Mouse (Mus musculus): ENCODE measurements around the gene Gm45785. TPM values are rescaled to one million over a fixed set of nuclear protein-coding genes. Genes with fewer than 3 reads are reported as not detected.

The Gm45785 gene
- polyA plus RNA-seq (2012; rRNA removed) = not detected in 2 replicates

- Histone ChIP-seq H3K4me1 (ENCODE audit: control insufficient read depth, insufficient read depth, low read length) (peaks cover 11% of the 10 kb centered on the region; the same call in 1 of the 2 replicates), H3K4me3 (ENCODE audit: insufficient read depth, low read depth, low read length) (peak within 1 kb of the TSS; percentile 89), H3K27me3 (replicated peaks; ENCODE audit: control insufficient read depth, insufficient read depth, low read length) (no peaks in the 10 kb centered on the region), H3K36me3 (ENCODE audit: control insufficient read depth, insufficient read depth, low read length) (no peaks in the 10 kb centered on the region), H3K27ac (ENCODE audit: insufficient read depth, low read depth, low read length) (peak within 1 kb of the TSS; percentile 81)
- under 1% methylated on average over 51 of the region's 51 CpGs for WGBS
- TF ChIP-seq CTCF (conservative IDR thresholded peaks at IDR 0.05; ENCODE audit: insufficient read depth, insufficient read length, low read depth, low read length) (no peak), POLR2A (IDR thresholded peaks at IDR 0.05; ENCODE audit: low read depth, low read length) (no peak)
- DNase-seq = peak; percentile 96
Measured at GRCm38 (mm10) chr7:140855860-140856784, at the start of gene Gm45785. Gene Gm45785 (minus strand): TSS chr7:140856331.

GRCm38 (mm10) chr7:140905642-140906081 lies 49.5 kb upstream of the Gm45785 start:
- Histone ChIP-seq H3K4me1 (ENCODE audit: control insufficient read depth, insufficient read depth, low read length) (peaks cover 2% of the 10 kb centered on the region; the same call in 1 of the 2 replicates), H3K36me3 (ENCODE audit: control insufficient read depth, insufficient read depth, low read length) (no peaks in the 10 kb centered on the region), H3K4me3 (ENCODE audit: insufficient read depth, low read depth, low read length) (peak overlapping the region; percentile 48; the same call in 1 of the 2 replicates), H3K27me3 (replicated peaks; ENCODE audit: control insufficient read depth, insufficient read depth, low read length) (no peaks in the 10 kb centered on the region), H3K27ac (ENCODE audit: insufficient read depth, low read depth, low read length) (peak overlapping the region; percentile 94)
- 68% methylated on average over 2 of the region's 2 CpGs for WGBS
- DNase-seq = peak; percentile 85
- TF ChIP-seq POLR2A (IDR thresholded peaks at IDR 0.05; ENCODE audit: low read depth, low read length) (no peak), CTCF (conservative IDR thresholded peaks at IDR 0.05; ENCODE audit: insufficient read depth, insufficient read length, low read depth, low read length) (no peak)

DNA sequence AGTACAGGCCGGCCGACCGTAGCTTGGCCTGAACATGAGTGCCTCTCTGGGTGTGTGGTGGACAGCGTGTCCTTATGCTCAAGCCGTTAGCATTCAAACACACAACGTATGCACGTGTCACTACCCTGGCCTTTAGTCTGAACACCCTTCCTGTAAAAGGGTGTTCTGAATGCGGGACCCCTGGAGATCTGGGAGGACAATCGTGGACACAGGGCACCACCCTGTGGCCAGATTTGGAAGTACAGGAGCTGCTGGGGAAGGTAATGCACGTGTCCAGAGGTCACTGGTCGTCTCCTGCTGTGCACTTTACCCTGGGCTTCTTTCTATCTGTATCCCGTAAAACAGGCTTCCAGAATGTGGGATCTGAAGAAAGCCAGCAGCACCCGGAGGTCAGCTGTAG lies 47.1 kb upstream of the Gm45785 start:
- Histone ChIP-seq H3K27me3 (replicated peaks; ENCODE audit: control insufficient read depth, insufficient read depth, low read length) (no peaks in the 10 kb centered on the region), H3K27ac (ENCODE audit: insufficient read depth, low read depth, low read length) (no peak overlapping the region), H3K4me3 (ENCODE audit: insufficient read depth, low read depth, low read length) (no peak overlapping the region), H3K4me1 (ENCODE audit: control insufficient read depth, insufficient read depth, low read length) (peaks cover 2% of the 10 kb centered on the region; the same call in 1 of the 2 replicates), H3K36me3 (ENCODE audit: control insufficient read depth, insufficient read depth, low read length) (no peaks in the 10 kb centered on the region)
- TF ChIP-seq POLR2A (IDR thresholded peaks at IDR 0.05; ENCODE audit: low read depth, low read length) (no peak), CTCF (conservative IDR thresholded peaks at IDR 0.05; ENCODE audit: insufficient read depth, insufficient read length, low read depth, low read length) (peak; percentile 86)
- peak; percentile 86 for DNase-seq
- WGBS = 24% methylated on average over 13 of the region's 13 CpGs

DNA sequence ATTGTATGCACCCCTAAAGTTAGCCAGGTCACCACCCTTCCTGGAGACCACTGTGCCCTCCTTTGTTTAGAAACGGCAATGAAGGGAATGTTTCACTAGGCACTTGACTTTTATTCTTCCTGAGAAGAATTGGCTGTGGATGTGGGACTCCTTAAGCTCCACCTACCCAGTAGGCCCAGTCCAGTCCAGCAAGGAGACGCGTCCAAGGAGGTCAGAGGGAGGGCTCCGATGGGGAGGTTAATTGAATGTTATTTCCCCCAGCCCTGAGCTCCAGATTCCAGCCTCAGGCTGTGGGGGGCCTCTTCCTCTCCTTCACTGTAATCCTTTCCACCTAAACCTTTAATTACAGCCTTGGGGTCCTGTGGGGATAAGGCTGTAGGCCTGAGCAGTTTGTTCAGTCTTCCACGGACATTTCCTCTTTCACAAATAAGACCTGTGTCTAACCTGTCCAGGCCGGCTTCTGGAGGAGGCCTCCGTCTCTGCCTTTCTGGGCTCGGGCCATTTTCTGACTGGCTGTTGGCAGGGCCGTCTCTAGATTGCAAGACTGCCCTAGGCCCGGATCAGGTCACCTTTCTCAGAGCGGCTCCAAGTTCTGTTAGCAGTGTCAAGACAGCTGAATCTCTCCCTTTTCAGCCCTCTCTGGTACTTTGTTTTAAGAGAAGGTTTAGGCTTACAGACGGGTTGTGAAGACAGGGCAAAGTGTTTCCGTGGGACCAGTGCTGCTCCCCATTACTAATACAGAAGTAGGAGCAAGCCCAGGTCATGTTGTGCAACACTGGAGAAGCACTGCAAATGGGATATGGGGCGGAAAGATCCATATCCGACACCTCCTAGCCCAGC lies 46.1 kb upstream of the Gm45785 start:
- no peaks in the 10 kb centered on the region for H3K27me3 ChIP-seq (replicated peaks; ENCODE audit: control insufficient read depth, insufficient read depth, low read length)
- peaks cover 2% of the 10 kb centered on the region; the same call in 1 of the 2 replicates for H3K4me1 ChIP-seq (ENCODE audit: control insufficient read depth, insufficient read depth, low read length)
- no peak overlapping the region for H3K27ac ChIP-seq (ENCODE audit: insufficient read depth, low read depth, low read length)
- DNase-seq = peak; percentile 38
- TF ChIP-seq CTCF (conservative IDR thresholded peaks at IDR 0.05; ENCODE audit: insufficient read depth, insufficient read length, low read depth, low read length) (no peak), POLR2A (IDR thresholded peaks at IDR 0.05; ENCODE audit: low read depth, low read length) (no peak)
- no peaks in the 10 kb centered on the region for H3K36me3 ChIP-seq (ENCODE audit: control insufficient read depth, insufficient read depth, low read length)
- WGBS = 67% methylated on average over 15 of the region's 15 CpGs
- no peak overlapping the region for H3K4me3 ChIP-seq (ENCODE audit: insufficient read depth, low read depth, low read length)

- WGBS = 58% methylated on average over 10 of the region's 10 CpGs
- no peaks in the 10 kb centered on the region for H3K36me3 ChIP-seq (ENCODE audit: control insufficient read depth, insufficient read depth, low read length)
- no peak for DNase-seq
- H3K4me3 ChIP-seq (ENCODE audit: insufficient read depth, low read depth, low read length) = no peak within 1 kb of the TSS
- H3K27me3 ChIP-seq (replicated peaks; ENCODE audit: control insufficient read depth, insufficient read depth, low read length) = no peaks in the 10 kb centered on the region
- H3K27ac ChIP-seq (ENCODE audit: insufficient read depth, low read depth, low read length) = no peak within 1 kb of the TSS
- H3K4me1 ChIP-seq (ENCODE audit: control insufficient read depth, insufficient read depth, low read length) = peaks cover 2% of the 10 kb centered on the region; the same call in 1 of the 2 replicates
- no peak for TF ChIP-seq CTCF (conservative IDR thresholded peaks at IDR 0.05; ENCODE audit: insufficient read depth, insufficient read length, low read depth, low read length)
- TF ChIP-seq POLR2A (IDR thresholded peaks at IDR 0.05; ENCODE audit: low read depth, low read length) = no peak
Measured at GRCm38 (mm10) chr7:140900220-140900619, 44.1 kb upstream of the Gm45785 start, which contains the start of gene Cox8b. Gene Cox8b (minus strand): TSS chr7:140900446.

GRCm38 (mm10) chr7:140899121-140899520 lies 43.0 kb upstream of the Gm45785 start:
- H3K27ac ChIP-seq (ENCODE audit: insufficient read depth, low read depth, low read length) = no peak overlapping the region
- H3K36me3 ChIP-seq (ENCODE audit: control insufficient read depth, insufficient read depth, low read length) = no peaks in the 10 kb centered on the region
- H3K4me3 ChIP-seq (ENCODE audit: insufficient read depth, low read depth, low read length) = no peak overlapping the region
- no peaks in the 10 kb centered on the region for H3K27me3 ChIP-seq (replicated peaks; ENCODE audit: control insufficient read depth, insufficient read depth, low read length)
- no peak for DNase-seq
- 90% methylated on average over 3 of the region's 3 CpGs for WGBS
- H3K4me1 ChIP-seq (ENCODE audit: control insufficient read depth, insufficient read depth, low read length) = peaks cover 2% of the 10 kb centered on the region; the same call in 1 of the 2 replicates
- TF ChIP-seq CTCF (conservative IDR thresholded peaks at IDR 0.05; ENCODE audit: insufficient read depth, insufficient read length, low read depth, low read length) (no peak), POLR2A (IDR thresholded peaks at IDR 0.05; ENCODE audit: low read depth, low read length) (no peak)

Measured in kidney, adult 2 months (tissue).